Mouse (Mus musculus) small intestine, adult 2 months (tissue): Measurements from ENCODE around the gene Dab1.

ENCODE experiments used
- CTCF ChIP-seq: fragments of 200-500 bp; IDR thresholded peaks from 2 replicates; pipeline ENCODE4 v1.5.1; 2012; ENCODE audit warnings: low read depth, mild to moderate bottlenecking, control low read depth, inconsistent platforms, low read length, moderate library complexity, mixed read lengths; ENCODE audit not compliant: insufficient replicate concordance, insufficient read length; ENCODE audit errors: extremely low read depth
- POLR2A ChIP-seq: fragments of 200-500 bp; IDR thresholded peaks from 2 replicates; pipeline ENCODE4 v1.6.1; 2012; ENCODE audit warnings: low read depth, mild to moderate bottlenecking, control low read depth, inconsistent platforms, low read length, moderate library complexity

DNA sequence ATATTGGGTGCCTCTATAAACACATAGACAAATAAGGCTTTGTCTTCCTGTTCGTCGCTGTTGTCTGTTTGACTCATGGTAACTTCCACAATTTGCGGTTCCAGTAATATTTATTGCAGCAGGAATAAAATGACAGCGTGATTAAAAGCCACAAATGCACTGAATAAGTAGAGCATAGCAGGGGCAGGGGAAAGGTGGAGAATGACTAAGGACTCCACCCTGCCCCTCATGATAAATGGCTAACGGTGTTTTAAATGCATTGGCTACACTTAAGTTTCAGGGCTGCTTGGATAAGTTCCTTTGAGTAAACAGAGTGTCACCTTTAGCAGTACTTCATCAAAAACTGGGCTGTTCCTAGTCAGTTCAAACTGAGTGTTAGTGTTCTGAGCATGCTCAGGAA, 1000.3 kb downstream of the Dab1 start:
- TF ChIP-seq CTCF (no peak), POLR2A (no peak)
